Mouse (Mus musculus) CH12.LX (cell line): ENCODE measurements around the gene Smad1. TPM values are rescaled to one million over a fixed set of nuclear protein-coding genes. Genes with fewer than 3 reads are reported as not detected.

Source experiments
- DNase-seq: peaks from one replicate; pipeline ENCODE4 v3.0.0-alpha.2; 2013; ENCODE audit errors: extremely low read depth
- H3K27ac ChIP-seq: 2 replicates; pipeline ENCODE4 v1.5.1; 2012; ENCODE audit warnings: low read depth, mild to moderate bottlenecking, control low read depth, moderate library complexity; ENCODE audit not compliant: insufficient read depth
- H3K27me3 ChIP-seq: replicated peaks from 2 replicates; pipeline ENCODE3; 2012; ENCODE audit warnings: inconsistent platforms
- H3K36me3 ChIP-seq, 2 experiments: replicated peaks in 1 of 2; 2 replicates each; pipeline versions ENCODE3 to v1.6.1; 2012; ENCODE audit warnings: inconsistent platforms in 1 of 2, low read length in 1 of 2, mild to moderate bottlenecking in 1 of 2, mixed read lengths in 1 of 2, moderate library complexity in 1 of 2; ENCODE audit not compliant: control insufficient read depth in 1 of 2, insufficient read depth in 1 of 2
- H3K4me1 ChIP-seq, 2 experiments: 2 replicates each; pipeline ENCODE4 v1.6.1; 2012; ENCODE audit warnings: inconsistent platforms in 1 of 2, moderate library complexity in 1 of 2; ENCODE audit not compliant: insufficient read depth in 2 of 2, control insufficient read depth in 1 of 2
- H3K4me2 ChIP-seq: 2 replicates; pipeline ENCODE4 v1.6.1; 2012; ENCODE audit warnings: low read depth, mild to moderate bottlenecking, control low read depth; ENCODE audit not compliant: poor library complexity, insufficient read depth, severe bottlenecking
- H3K4me3 ChIP-seq, 3 experiments: fragments of 150-350 bp in 1 of 3; sonication (generic) in 1 of 3; replicated peaks in 1 of 3; 2 replicates each; pipeline versions ENCODE3 to v1.5.1; 2011 to 2012; ENCODE audit warnings: low read depth in 2 of 3, low read length in 2 of 3, mild to moderate bottlenecking in 2 of 3, moderate library complexity in 2 of 3, control low read depth in 1 of 3, improper control_type of control experiment in 1 of 3, inconsistent platforms in 1 of 3, mixed read lengths in 1 of 3; ENCODE audit not compliant: poor library complexity in 1 of 3
- H3K79me2 ChIP-seq: replicated peaks from 2 replicates; pipeline ENCODE4 v1.6.1; 2012; ENCODE audit warnings: mild to moderate bottlenecking, moderate library complexity; ENCODE audit not compliant: control insufficient read depth, poor library complexity, insufficient read depth, severe bottlenecking; ENCODE audit errors: extremely low read depth
- H3K9ac ChIP-seq: 2 replicates; pipeline ENCODE4 v1.6.1; 2012; ENCODE audit warnings: low read depth, mild to moderate bottlenecking, control low read depth, moderate library complexity; ENCODE audit not compliant: insufficient read depth
- H3K9me3 ChIP-seq: replicated peaks from 2 replicates; pipeline ENCODE3; 2012; ENCODE audit warnings: low read length, inconsistent platforms, mixed read lengths
- BHLHE40 ChIP-seq: IDR thresholded peaks from 2 replicates; pipeline ENCODE4 v1.6.1; 2011; ENCODE audit warnings: mild to moderate bottlenecking, low read depth, low read length, improper control_type of control experiment
- CHD1 ChIP-seq: IDR thresholded peaks from 2 replicates; pipeline ENCODE4 v1.6.1; 2012; ENCODE audit warnings: low read depth, low read length, improper control_type of control experiment, inconsistent platforms
- CTCF ChIP-seq, 2 experiments: IDR thresholded peaks in 1 of 2; conservative IDR thresholded peaks in 1 of 2; 2 replicates each; pipeline ENCODE4 v1.5.1; 2011 to 2012; ENCODE audit warnings: low read depth in 2 of 2, low read length in 2 of 2, improper control_type of control experiment in 1 of 2, inconsistent platforms in 1 of 2, mild to moderate bottlenecking in 1 of 2, moderate library complexity in 1 of 2
- ELF1 ChIP-seq: IDR thresholded peaks from 2 replicates; pipeline ENCODE4 v1.6.1; 2014; ENCODE audit warnings: low read depth, mild to moderate bottlenecking, inconsistent platforms, low read length, improper control_type of control experiment
- MAX ChIP-seq: IDR thresholded peaks from 2 replicates; pipeline ENCODE4 v1.6.1; 2011; ENCODE audit warnings: low read length, improper control_type of control experiment
- MAZ ChIP-seq: IDR thresholded peaks from 2 replicates; pipeline ENCODE4 v1.6.1; 2012; ENCODE audit warnings: low read depth, mild to moderate bottlenecking, inconsistent platforms, low read length, improper control_type of control experiment, moderate library complexity
- MEF2A ChIP-seq: IDR thresholded peaks from 2 replicates; pipeline ENCODE4 v1.6.1; 2014; ENCODE audit warnings: low read depth, mild to moderate bottlenecking, inconsistent platforms, low read length, improper control_type of control experiment, borderline replicate concordance
- MYC ChIP-seq: IDR thresholded peaks from 2 replicates; pipeline ENCODE4 v1.6.1; 2011; ENCODE audit warnings: low read depth, mild to moderate bottlenecking, improper control_type of control experiment, low read length
- NELFE ChIP-seq: IDR thresholded peaks from 2 replicates; pipeline ENCODE4 v1.6.1; 2011; ENCODE audit warnings: low read depth, low read length, improper control_type of control experiment
- POLR2AphosphoS2 ChIP-seq: IDR thresholded peaks from 2 replicates; pipeline ENCODE4 v1.6.1; 2011; ENCODE audit warnings: low read depth, low read length, improper control_type of control experiment
- RAD21 ChIP-seq: IDR thresholded peaks from 2 replicates; pipeline ENCODE4 v1.6.1; 2011; ENCODE audit warnings: low read depth, mild to moderate bottlenecking, low read length, improper control_type of control experiment, moderate library complexity
- SMC3 ChIP-seq: IDR thresholded peaks from 2 replicates; pipeline ENCODE4 v1.6.1; 2011; ENCODE audit warnings: low read depth, low read length, improper control_type of control experiment
- USF2 ChIP-seq: conservative IDR thresholded peaks from 2 replicates; pipeline ENCODE4 v1.6.1; 2011; ENCODE audit warnings: low read depth, low read length, improper control_type of control experiment
- ZC3H11A ChIP-seq: IDR thresholded peaks from 2 replicates; pipeline ENCODE4 v1.6.1; 2012; ENCODE audit warnings: low read depth, mild to moderate bottlenecking, inconsistent platforms, low read length, improper control_type of control experiment
- ZNF384 ChIP-seq: IDR thresholded peaks from 2 replicates; pipeline ENCODE4 v1.6.1; 2012; ENCODE audit warnings: low read depth, low read length, improper control_type of control experiment, inconsistent platforms
- dilution Hi-C: fragments of 300-500 bp; cut with MboI; formaldehyde crosslinking; loops from 2 replicates; pipeline ENCODE4 v1.14.3; 2020; ENCODE audit warnings: low sequenced_read_pairs; ENCODE audit not compliant: extremely low pct_unique_long_range_greater_than_20kb, extremely low pct_ligation_motif_present
- in situ Hi-C: fragments of 300-500 bp; cut with MboI; formaldehyde crosslinking; loops from 3 replicates; pipeline ENCODE4 v1.14.3; 2019; ENCODE audit warnings: low sequenced_read_pairs, low pct_ligation_motif_present, low pct_unique_long_range_greater_than_20kb, mixed read lengths
- polyA plus RNA-seq: library from polyadenylated mRNA; unstranded; fragments of >175 nt; gene quantifications from 2 replicates; pipeline ENCODE4 v1.2.1, GENCODE M21; 2012; ENCODE audit warnings: low read depth; ENCODE audit not compliant: insufficient read length
- total RNA-seq, 2 experiments: library from RNA; depleted of rRNA; stranded (reverse); fragments of 300-350 nt in 1 of 2; fragments of >200 nt in 1 of 2; gene quantifications; 2 replicates each; pipeline ENCODE4 v1.2.3; 2012 to 2014

The Smad1 gene
- total and polyA plus RNA-seq, 3 experiments = not detected

DNA sequence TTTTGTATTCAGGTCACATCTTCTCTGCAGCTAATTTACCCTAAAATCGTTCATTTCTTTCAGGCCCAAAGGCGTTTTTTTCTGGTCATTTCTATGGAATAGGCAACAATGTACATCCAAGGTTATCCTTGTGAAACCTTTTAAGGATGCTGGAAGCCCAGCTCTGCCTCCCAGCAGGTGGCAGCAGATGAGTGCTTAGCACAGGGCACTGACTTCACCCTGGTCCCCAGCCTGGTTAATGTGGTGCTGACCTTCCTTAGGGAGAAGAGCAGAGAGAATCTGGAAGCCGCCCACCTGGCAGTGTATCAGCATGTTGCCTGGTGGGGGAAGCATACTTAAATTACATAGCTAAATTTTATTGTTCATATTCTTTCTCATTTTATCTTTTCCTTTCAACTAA lies 101.6 kb downstream of the Smad1 start:
- in situ Hi-C loops (no loop called here), dilution Hi-C loops (no loop called here)
- no peak overlapping the region for H3K4me2 ChIP-seq
- no peaks in the 10 kb centered on the region for H3K9me3 ChIP-seq
- TF ChIP-seq CTCF (conservative IDR thresholded peaks at IDR 0.05 in 1 of 2, IDR thresholded peaks at IDR 0.05 in 1 of 2; ENCODE audit: low read depth in 2 of 2, low read length in 2 of 2) (peak; percentile 11 to 78; a peak in 2 of 4 replicates), RAD21 (peak; percentile 73), CHD1 (no peak), ZC3H11A (peak; percentile 23; the same call in 1 of the 2 replicates), SMC3 (peak; percentile 76)
- H3K36me3 ChIP-seq = peaks cover 0 to 6% of the 10 kb centered on the region in 2 experiments
- H3K27me3 ChIP-seq = no peaks in the 10 kb centered on the region
- H3K4me3 ChIP-seq = no peak overlapping the region
- no peak overlapping the region for H3K27ac ChIP-seq
- peak; percentile 33 for DNase-seq
- peaks cover 0 to 26% of the 10 kb centered on the region in 2 experiments; a peak in 3 of 4 replicates for H3K4me1 ChIP-seq
- H3K9ac ChIP-seq = no peak overlapping the region
- H3K79me2 ChIP-seq = no peaks in the 10 kb centered on the region

DNA sequence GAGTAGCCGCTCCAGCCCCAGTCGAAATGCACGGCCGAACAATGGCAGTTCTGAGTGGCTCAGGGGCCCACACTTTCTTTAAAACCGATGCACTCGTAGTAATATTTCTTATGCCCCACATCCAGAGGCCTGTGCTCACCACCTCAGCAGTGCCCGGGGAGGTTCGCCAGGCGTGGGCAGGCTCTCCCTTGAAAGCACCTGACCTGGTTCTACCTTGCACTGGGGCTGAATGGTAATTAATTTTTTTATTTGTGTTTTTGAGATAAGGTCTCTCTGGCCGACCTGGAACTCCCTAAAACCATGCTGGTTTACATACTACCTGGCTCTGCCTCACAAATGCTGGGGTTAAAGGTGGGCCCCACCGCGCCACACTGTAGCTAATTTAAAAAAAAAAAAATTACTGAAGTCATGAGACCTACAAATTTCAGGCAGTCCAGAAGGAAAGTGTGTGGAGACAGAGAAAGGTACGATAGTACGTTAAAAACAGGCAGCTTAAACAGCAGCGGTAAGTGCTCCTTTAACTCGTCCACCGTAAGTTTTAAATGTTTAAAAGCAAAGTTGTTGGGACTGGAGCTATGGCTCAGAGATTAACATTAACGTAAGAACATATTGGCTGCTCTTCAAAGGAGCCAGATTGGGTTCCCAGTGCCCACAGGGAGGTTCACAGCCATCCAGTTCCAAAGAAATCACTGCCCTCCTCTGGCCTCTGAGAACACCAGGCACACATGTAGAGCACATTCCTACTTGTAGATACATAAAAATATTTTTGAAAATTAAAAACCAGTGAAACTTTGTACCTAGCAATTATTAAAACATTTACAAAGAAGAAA lies 103.8 kb downstream of the Smad1 start:
- DNase-seq = peak; percentile 26
- peak overlapping the region; percentile 83 for H3K27ac ChIP-seq
- no peaks in the 10 kb centered on the region for H3K9me3 ChIP-seq
- peak overlapping the region; percentile 52 to 94 (median 75) for H3K4me3 ChIP-seq
- peaks cover 0 to 26% of the 10 kb centered on the region in 2 experiments; a peak in 3 of 4 replicates for H3K4me1 ChIP-seq
- peaks cover 0 to 2% of the 10 kb centered on the region in 2 experiments for H3K36me3 ChIP-seq
- peak overlapping the region; percentile 92 for H3K9ac ChIP-seq
- no peaks in the 10 kb centered on the region; the same call in 1 of the 2 replicates for H3K79me2 ChIP-seq
- TF ChIP-seq CHD1 (peak; percentile 71; the same call in 1 of the 2 replicates), POLR2AphosphoS2 (no peak; the same call in 1 of the 2 replicates), NELFE (no peak), MYC (0 out of 2 replicates have a peak, but pooled peaks have one; percentile 73), MAZ (no peak), MEF2A (no peak), CTCF (conservative IDR thresholded peaks at IDR 0.05 in 1 of 2, IDR thresholded peaks at IDR 0.05 in 1 of 2; ENCODE audit: low read depth in 2 of 2, low read length in 2 of 2) (peak in 1 of 2 experiments; percentile 41; a peak in 2 of 4 replicates), USF2 (no peak), RAD21 (peak; percentile 26), SMC3 (peak; percentile 24; the same call in 1 of the 2 replicates), ZNF384 (peak; percentile 63), BHLHE40 (no peak), MAX (0 out of 2 replicates have a peak, but pooled peaks have one; percentile 25), ELF1 (no peak)
- dilution Hi-C loops (no loop called here), in situ Hi-C loops (no loop called here)
- peak overlapping the region; percentile 39 for H3K4me2 ChIP-seq
- no peaks in the 10 kb centered on the region for H3K27me3 ChIP-seq
